Mouse (Mus musculus) ovary, adult 18-20 months (tissue): ENCODE measurements around the gene Romo1.
A peak's percentile ranks its signal among the peaks of the same experiment; 100 is the strongest.
"Not testable (repeated sequence)": the region's sequence is repeated elsewhere in the genome, so short reads cannot be mapped to it uniquely, and the experiment has no call there.

Experiments used
- DNase-seq: peaks from one replicate; pipeline ENCODE4 v3.0.0; 2022; ENCODE audit warnings: low spot score, mixed read lengths

The Romo1 gene

DNA sequence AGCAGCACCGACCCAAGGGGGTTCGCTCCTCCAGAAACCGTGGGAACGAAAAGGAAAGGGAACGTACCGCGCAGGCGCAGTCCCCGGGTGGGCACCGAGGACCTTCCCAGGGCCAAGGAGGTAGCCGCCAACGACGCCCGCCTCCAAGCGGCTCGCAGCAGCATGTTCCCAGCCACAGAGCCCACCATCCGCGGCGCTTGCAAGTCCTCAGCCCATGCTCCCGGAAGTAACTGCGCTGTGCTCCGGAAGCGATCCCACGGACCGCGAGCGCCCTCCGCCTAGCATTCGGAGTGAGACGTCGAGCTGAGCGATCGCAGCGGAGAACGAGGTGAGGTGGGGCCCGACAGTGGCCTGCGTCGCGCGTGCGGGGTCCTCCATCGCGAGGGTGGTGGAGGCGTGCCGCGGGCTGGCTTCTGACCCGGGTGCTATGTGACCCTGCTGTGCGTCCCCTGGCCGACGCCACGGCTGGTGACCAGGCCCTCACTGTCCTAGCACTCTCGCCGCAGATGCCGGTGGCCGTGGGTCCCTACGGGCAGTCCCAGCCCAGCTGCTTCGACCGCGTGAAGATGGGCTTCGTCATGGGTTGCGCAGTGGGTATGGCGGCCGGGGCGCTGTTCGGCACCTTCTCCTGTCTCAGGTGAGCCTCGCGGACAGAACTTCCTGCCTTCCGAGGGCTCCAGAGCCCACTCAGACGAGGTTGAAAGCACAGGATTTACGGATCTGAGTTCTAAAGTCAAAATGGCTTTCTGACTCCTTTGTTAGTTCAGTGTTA, at the start of gene Romo1, which contains the start of gene Nfs1:
TSS of gene Romo1 (plus strand) at position 87 of the 772 bp plus-strand sequence.
TSS of gene Nfs1 (minus strand) at position 234 of the 772 bp plus-strand sequence.
- peak; percentile 88 for DNase-seq

DNA sequence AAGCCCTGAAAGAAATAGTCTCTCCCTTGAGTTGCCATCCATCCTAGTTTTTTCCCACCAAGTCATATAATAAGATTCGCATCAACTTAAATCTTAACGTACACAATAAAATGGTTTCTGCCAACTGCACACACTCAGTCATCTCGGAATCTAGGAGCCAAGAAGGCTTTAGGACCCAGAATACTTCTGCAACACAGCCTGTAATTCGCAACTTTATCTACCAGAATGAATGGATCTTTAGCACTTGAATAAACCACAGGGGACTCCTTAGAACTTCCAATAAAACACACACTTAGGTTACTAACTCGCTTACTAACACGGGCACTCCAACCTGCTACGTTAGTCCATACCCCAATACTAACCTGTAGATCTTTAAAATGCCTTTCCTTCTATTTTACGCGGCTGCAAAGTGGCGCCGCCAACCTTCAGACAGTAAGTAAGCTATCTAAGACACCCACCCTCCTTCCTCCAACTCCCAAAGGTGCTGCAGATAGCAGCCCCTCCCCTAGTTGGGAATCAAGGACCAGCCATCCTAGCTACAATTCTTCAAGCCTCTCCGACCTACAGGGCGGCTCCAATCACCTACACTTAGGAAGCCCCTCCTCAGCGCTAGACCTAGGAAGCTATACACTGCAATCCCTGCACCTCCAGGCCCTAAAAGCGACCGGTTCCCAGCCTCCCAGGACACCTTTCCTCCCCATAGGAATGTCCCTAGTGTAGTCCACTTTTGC, 33.0 kb upstream of the Romo1 start:
- DNase-seq = no peak

DNA sequence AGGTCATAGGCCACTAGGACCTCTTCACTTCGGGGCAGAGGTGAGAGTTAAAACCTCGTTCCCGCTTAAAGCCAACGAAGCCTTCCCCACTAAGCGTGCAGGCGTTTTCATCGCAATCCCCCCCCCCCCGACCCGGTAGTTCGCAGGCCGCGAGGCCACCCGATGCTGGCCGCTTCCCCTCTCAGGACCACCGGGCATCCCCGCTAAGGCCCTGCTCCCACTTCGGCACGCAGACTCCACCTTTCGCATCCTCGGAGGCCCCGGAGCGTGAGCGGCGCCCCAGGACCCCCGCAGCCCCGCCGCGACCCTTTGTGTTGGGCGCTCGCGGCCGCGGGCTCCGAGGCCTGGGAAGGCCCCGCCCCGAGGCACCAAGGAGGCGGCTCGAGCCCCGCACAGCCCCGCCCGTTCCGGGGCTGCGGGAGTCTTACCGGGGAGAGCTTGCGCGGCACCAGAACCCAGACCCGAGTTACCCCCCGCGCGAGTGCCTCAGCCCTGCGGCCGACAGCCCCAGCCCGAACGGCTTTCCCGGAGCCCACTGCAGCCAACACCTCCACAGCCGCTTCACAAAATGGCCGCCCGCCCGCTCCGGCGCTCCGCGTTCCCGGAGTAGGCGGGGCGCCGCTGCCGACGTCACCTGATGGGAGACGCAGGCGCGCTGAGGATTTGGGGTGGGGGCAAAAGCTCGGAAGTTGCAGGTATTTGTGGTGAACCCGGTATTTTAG, 32.3 kb upstream of the Romo1 start, which contains the start of the genes Cpne1 and Rbm12:
TSS of gene Cpne1 (minus strand) at position 608 of the 722 bp plus-strand sequence.
TSS of gene Rbm12 (minus strand) at position 621 of the 722 bp plus-strand sequence.
- peak; percentile 80 for DNase-seq

DNA sequence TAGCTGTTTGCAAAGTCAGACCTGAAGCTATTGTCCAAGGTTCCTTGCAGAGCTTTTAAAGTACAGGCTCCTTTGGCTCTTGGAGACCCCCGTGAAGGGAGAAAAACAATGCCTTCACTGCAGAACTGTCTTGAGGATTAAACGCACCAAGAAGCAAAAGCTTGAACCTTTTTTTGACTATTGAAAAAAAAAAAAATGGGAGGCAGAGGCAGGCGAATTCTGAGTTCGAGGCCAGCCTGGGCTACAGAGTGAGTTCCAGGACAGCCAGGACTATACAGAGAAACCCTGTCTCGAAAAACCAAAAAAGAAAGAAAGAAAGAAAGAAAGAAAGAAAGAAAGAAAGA, 31.8 kb upstream of the Romo1 start:
- DNase-seq = not testable (repeated sequence)

GRCm38 (mm10) chr2:156119566-156119965, 24.3 kb upstream of the Romo1 start:
- DNase-seq = no peak

GRCm38 (mm10) chr2:156123731-156124130, 20.1 kb upstream of the Romo1 start:
- no peak for DNase-seq

DNA sequence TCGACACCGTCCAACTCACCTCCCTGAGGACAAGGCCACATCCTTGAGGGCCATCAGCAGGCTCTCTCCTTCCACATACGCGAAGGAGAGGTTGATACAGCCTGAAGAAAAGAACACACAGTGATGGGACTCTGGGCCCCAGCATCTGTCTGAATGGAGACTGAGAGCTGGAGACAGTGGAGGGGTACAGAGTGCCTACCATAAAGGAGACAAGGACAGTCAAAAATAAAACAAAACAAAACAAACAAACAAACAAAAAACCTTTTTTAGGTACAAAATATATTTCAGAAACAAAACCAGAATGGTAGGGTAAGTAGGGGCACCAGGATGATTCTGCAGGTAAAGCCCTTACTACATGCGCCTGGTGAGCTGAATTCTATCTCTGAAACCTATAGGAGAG, 16.8 kb upstream of the Romo1 start, which contains the start of gene Gm28036:
TSS of gene Gm28036 (minus strand) at position 101 of the 400 bp plus-strand sequence.
- no peak for DNase-seq

DNA sequence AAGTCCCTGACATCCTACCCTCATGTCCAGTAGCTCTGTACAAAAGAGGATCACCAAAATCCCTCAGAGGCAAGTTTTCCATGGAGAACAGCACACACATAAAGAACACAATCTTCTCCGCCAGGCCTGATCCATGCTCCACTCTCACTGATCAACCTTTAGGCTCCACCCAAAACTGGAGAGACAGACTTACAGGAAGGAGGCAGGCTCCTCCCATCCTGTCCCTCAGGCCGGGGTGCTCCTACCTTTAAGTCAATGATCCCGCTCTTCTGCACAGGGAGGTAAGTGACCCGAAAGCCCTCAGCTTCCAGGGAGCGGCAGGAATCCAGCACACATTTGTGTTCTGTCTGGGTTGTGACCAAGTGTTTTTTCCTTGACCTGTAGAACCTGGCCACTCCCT, 9.7 kb upstream of the Romo1 start:
- DNase-seq = no peak

DNA sequence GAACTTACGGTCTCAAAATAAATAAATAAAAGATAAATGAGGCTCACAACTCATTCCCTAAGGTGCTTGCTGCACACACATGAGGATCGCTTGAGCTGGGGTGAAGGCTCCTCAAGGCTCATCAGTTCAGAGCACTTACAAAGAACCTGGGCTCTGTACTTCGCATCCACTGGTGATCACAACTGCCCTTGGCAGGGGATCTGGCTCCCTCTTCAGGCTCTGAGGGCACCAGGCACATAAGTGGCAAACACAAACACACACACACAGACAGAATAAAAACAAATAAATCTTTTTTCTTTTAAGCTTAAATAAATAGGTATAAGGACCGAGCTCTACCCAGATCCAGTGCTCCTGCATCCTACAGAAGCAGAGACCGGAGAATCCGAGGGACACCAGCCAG, 8.1 kb upstream of the Romo1 start:
- DNase-seq = no peak

DNA sequence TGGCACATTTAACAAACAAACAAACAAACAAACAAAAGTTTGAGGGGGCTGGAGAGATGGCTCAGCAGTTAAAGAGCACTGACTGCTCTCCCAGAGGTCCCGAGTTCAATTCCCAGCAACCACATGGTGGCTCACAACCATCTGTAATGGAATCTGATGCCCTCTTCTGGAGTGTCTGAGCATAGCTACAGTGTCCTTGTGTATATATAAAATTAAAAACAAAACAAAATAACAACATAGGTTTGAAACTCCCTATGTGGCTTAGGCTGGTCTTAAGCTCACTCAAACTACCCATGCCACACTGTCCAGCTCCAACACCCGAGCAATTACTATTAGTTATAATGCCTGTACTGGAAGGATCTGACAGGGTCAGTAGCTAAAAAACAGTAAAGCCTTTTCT, 1.0 kb upstream of the Romo1 start:
- DNase-seq = no peak

DNA sequence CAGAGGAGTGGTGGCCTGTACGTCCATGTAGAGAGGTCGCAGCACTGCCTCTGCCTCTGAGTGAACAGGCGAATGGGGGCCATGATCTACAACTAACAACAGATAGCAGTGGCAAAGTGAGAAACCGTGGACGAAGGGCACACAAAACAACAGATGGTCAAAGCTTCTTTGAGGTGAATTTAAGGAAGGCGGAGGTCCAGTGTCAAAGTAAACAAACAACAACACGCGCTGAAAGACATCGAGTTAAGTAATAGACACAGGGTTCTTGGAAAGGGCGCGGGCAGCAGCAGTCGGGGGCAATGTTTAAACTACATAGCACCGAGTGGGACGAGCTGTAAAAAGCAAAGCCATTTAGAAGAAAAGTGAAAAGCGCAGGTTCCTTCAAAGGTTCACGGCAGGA, 472 bp upstream of the Romo1 start:
- no peak for DNase-seq

- no peak for DNase-seq
These were observed 1.8 kb downstream of the Romo1 start for GRCm38 (mm10) chr2:156145486-156146130.

DNA sequence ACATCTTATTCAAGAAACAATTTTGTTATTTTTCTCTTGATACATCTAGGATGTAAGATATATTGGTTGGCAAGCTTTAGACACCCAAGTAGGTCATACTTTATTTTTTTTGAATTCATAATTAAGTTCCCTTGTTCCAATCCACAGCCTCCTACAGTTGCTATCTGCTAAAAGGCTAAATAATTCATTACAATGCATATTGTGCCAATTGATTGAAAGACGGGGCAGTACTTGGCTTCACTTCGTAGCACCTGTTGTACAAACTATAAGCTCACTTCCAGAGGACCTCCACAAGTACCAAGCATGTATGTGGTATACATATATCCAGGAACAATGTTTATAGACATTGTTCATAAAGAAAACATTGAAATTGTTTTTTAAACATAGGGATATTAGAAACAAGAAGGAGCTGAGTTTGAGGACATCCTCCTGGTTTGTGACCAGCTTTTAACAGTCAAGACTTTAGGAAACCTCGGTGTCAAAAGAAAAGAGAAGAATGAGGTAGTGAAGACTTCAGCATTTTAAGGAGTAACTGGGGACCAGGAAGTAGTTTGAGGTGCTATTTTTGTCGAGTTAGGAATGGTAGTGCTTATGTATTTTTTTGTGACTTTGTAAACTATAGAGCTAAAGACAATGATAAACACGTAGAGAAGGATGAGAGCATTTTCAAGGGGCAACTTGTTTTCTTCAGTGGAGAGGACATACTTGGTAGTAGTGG, 2.6 kb downstream of the Romo1 start:
- DNase-seq = no peak

DNA sequence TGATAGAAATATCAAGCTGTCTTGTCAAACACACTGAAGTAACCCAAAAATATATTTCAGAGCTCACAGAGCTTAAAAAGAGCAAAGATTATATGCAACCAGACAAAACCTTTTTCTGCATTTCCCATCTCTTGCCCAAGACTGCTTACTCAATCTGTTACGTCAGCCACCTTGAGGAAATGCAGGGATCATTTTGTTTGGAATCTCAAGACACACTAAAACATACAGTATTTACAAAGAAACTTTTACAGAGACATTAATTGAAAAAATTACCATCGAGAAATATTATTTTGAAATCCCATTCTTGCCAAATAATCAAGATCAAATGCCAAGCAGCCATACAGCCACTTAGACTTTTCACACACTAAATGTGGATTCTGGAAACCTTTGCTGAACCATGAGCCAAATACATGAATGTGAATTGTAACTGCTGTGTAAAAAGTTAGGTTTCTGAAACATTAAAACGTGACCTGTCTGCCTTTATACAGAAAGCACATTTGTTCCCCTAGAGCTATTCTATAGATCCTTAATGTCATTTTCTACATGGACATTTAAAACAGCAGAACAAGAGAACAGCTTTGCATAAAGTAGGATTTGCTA, 3.6 kb downstream of the Romo1 start:
- DNase-seq = no peak

- DNase-seq = no peak
These were observed 7.7 kb downstream of the Romo1 start for GRCm38 (mm10) chr2:156151538-156151937.

DNA sequence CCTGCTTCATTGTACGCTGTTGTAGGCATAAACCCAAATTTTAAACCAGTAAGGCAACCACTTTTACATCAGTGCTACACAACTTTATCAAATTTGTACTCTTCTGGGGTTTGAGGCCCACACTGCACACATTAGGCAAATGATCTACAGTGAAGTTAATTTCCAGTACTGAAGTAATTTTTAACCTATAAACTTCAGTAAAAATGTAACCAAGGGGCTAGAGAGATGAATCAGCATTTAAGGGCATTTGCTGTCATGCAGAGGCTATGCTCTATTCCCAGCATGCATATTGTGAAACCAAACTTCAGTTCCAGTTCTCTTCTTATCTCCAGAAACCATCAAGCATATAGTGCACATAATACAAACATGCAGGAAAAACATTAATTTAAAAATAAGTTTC, 21.6 kb downstream of the Romo1 start:
- DNase-seq = no peak

GRCm38 (mm10) chr2:156166557-156166956, 22.7 kb downstream of the Romo1 start:
- no peak for DNase-seq

DNA sequence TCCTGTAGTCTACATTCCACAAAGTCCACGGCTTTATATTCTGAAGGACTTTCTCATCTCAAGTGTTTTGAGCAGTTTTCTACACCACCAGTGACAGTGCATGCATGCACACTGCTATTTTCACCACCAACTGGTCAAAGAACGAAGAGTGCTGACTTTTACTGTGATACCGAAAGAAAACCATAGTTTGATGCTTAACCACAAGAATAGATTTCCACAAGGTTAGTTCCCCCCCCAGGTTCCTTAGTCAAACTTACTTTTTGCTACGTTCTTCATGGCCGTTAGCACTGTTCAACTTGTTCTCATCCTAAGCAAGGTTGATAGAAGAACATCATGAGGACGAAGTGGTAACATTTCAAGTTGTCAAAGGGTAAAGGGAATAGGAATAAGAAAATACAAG, 33.2 kb downstream of the Romo1 start:
- DNase-seq = no peak

DNA sequence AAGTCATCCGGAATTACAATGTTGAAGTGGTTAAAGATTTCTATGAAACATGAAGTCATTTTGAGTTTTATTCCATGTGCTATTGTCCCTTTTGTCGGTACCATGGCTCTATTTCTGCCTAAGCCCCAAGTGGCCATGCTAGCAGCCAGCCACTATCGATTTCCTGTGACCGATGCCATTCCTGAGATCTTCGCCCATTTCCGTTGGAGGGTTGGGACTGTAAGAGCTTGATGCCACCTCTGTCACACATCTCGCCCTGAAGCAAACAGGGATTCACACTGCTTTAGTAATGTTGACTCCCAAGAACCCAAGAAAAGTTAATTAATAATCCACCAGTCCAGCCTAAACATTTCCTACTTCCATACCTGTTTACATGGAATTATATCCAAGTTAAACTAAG, 33.8 kb downstream of the Romo1 start:
- no peak for DNase-seq

DNA sequence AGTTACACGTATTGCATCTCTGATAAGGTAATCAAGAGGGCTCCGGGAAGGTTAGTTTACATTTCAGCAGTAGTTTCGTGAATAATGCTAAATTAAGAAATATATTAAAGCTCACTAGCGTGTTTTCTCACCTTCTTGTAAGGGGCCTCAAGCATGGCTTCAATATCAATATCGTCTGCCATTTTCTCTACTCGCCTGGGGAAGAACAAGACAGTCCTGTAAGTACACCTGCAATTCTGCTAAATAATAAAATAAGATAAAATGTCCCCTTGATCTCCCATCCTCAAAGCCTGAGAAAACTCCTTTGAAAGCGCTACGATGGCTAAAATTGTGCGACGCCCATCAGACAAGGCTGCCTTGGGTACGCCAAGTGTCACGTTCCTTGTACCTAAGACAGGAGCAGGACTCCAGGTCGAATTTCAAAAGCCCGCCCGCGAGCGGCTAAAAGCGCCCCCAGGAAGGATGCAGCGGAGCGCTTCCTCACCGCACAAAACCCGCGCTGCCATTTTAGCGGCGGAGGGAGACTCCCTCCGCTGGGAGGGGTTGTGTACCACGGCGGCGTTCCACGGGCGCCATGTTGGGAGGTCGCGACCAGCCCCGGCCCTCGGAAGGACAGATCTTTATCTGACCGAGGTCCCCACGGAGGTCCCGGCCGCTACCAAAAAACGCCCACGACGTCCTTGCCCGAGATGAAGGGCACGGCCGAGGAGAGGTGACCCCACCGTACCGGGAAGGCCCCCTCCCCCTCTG, 35.4 kb downstream of the Romo1 start:
- DNase-seq = peak; percentile 57
